Mouse (Mus musculus) heart, embryonic 14.5 days (tissue): Measurements from ENCODE around the gene Sstr4. TPM values are rescaled to one million over a fixed set of nuclear protein-coding genes. Genes with fewer than 3 reads are reported as not detected.

Source experiments
- ATAC-seq: fragments of 200-750 bp; cut with Nextera tagmentation; 2 replicates; pipeline ENCODE4 v1.8.0; 2017; ENCODE audit warnings: low read depth, moderate TSS enrichment; ENCODE audit not compliant: insufficient number of reproducible peaks, insufficient read depth, low FRiP score
- H3K27ac ChIP-seq, 2 experiments: fragments of 200-500 bp in 1 of 2; fragments of 300-500 bp in 1 of 2; sonication (generic) in 1 of 2; replicated peaks in 1 of 2; 2 replicates each; pipeline ENCODE4 v1.5.1; 2012 to 2014; ENCODE audit warnings: low read depth in 2 of 2, low read length in 2 of 2, control low read depth in 1 of 2, mild to moderate bottlenecking in 1 of 2, mixed read lengths in 1 of 2; ENCODE audit not compliant: control insufficient read depth in 1 of 2, insufficient read depth in 1 of 2
- H3K27me3 ChIP-seq: fragments of 300-500 bp; sonication (generic); 2 replicates; pipeline ENCODE4 v1.6.1; 2014; ENCODE audit warnings: mild to moderate bottlenecking, low read length, control low read depth; ENCODE audit not compliant: control insufficient read depth, insufficient read depth
- H3K36me3 ChIP-seq: fragments of 300-500 bp; sonication (generic); 2 replicates; pipeline ENCODE4 v1.6.1; 2014; ENCODE audit warnings: mild to moderate bottlenecking, control low read depth, low read length, mixed read lengths; ENCODE audit not compliant: control insufficient read depth, insufficient read depth
- H3K4me1 ChIP-seq, 2 experiments: fragments of 200-500 bp in 1 of 2; fragments of 300-500 bp in 1 of 2; sonication (generic) in 1 of 2; 2 replicates each; pipeline ENCODE4 v1.6.1; 2012 to 2014; ENCODE audit warnings: low read length in 2 of 2, control low read depth in 1 of 2, mixed read lengths in 1 of 2; ENCODE audit not compliant: control insufficient read depth in 2 of 2, insufficient read depth in 2 of 2
- H3K4me2 ChIP-seq: fragments of 300-500 bp; sonication (generic); 2 replicates; pipeline ENCODE4 v1.6.1; 2014; ENCODE audit warnings: mild to moderate bottlenecking, low read length
- H3K4me3 ChIP-seq, 2 experiments: fragments of 200-500 bp in 1 of 2; fragments of 300-500 bp in 1 of 2; sonication (generic) in 1 of 2; 2 replicates each; pipeline ENCODE4 v1.5.1; 2012 to 2014; ENCODE audit warnings: low read length in 2 of 2, mild to moderate bottlenecking in 2 of 2, control low read depth in 1 of 2, low read depth in 1 of 2, moderate library complexity in 1 of 2; ENCODE audit not compliant: control insufficient read depth in 1 of 2, insufficient read depth in 1 of 2
- H3K9ac ChIP-seq: fragments of 300-500 bp; sonication (generic); 2 replicates; pipeline ENCODE4 v1.6.1; 2014; ENCODE audit warnings: mild to moderate bottlenecking, low read length
- H3K9me3 ChIP-seq: fragments of 300-500 bp; sonication (generic); 2 replicates; pipeline ENCODE4 v1.6.1; 2016; ENCODE audit warnings: low read length, control low read depth; ENCODE audit not compliant: control insufficient read depth
- WGBS: fragments of 180-500 bp; shearing (Covaris S2); extraction: QIAGEN DNeasy Blood & Tissue Kit; methylation state at CpG from one replicate; pipeline ENCODE4 v1.1.7; 2014; 5-methylcytosine and 5-hydroxymethylcytosine counted together
- polyA plus RNA-seq: library from polyadenylated mRNA; unstranded; fragments of >200 nt; fragmentation: Nextera tagmentation; extraction: Ambion mirVana; gene quantifications from 2 replicates; pipeline ENCODE4 v1.2.1, GENCODE M21; 2014

Gene Sstr4
- polyA plus RNA-seq, 1 experiment from 2014 or later: 1.5 TPM

DNA sequence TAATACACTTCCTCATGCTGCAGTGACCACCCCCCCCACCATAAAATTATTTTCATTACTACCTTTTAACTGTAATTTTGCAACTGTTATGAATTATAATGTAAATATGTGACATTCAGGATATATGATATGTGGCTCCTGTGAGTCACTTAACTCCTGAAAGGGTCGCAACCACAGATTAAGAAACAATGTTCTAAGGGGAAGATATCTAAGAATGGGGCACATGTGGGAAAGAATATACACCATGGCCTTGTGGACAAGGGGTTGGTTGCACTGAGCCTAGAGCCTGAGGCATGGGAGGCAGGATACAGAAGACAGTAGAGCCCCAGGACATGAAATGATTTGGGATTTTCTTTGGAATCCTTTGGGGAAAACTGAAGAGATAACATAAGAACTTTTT, 50.5 kb downstream of the Sstr4 start:
- ATAC-seq: no peak

More for the DNA sequence above, 50.5 kb downstream of the Sstr4 start:
- H3K9ac ChIP-seq: no peak overlapping the region
- WGBS: 83% methylated on average over 1 of the region's 1 CpGs
- H3K36me3 ChIP-seq: no peaks in the 10 kb centered on the region
- H3K9me3 ChIP-seq: no peaks in the 10 kb centered on the region
- no peaks in the 10 kb centered on the region for H3K27me3 ChIP-seq
- H3K4me2 ChIP-seq: no peak overlapping the region
- H3K4me1 ChIP-seq: peaks cover 0 to 4% of the 10 kb centered on the region in 2 experiments
- H3K4me3 ChIP-seq: no peak overlapping the region
- no peak overlapping the region for H3K27ac ChIP-seq

Other genes with a start within 250 kb of the Sstr4 start
- gene Thbd, start 12.8 kb downstream of the Sstr4 start, polyA plus RNA-seq: 13.6 and 20.0 TPM in 2 replicates
- gene Cd93, start 48.2 kb downstream of the Sstr4 start, polyA plus RNA-seq: 31.2 and 32.0 TPM in 2 replicates